Mouse (Mus musculus) cerebellum, postnatal 4 days (tissue): ENCODE data around the gene Fbxw10.

Experiments used
- DNase-seq, 2 experiments: peaks; one replicate each; pipeline ENCODE4 v3.0.0; 2022; ENCODE audit warnings: low spot score in 2 of 2, mixed read lengths in 1 of 2

Fbxw10 gene

GRCm38 (mm10) chr11:62844562-62844961, 2.3 kb upstream of the Fbxw10 start:
- no peak for DNase-seq

GRCm38 (mm10) chr11:62845730-62846129, 1.1 kb upstream of the Fbxw10 start:
- DNase-seq: no peak

DNA sequence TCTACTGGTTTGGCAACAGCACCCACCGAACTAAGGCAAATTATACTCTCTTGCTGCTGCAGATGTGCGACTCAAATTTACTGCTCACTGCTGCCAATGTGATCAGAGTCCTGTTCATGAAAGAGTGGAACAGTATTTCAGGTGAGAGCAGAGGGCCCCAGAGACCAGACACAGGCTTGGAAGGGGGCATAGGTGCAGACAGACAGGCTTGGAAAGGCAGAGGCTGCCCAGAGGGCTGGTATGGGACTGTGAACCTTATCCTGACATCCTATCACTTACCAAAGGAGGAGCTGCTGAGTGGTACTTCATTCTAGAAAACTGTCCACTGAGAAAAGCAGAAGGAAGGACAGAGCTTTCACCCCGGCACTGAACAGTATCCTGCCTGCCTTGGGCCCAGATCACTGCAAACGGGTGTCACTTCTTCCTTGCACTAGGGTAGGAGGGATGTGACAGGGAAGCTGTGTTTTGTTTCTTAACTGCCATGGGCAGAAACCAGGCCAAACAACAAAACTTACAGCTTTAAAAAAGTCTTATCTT, 854 bp downstream of the Fbxw10 start:
- no peak for DNase-seq

GRCm38 (mm10) chr11:62848301-62848700, 1.4 kb downstream of the Fbxw10 start:
- DNase-seq: no peak

GRCm38 (mm10) chr11:62851199-62851598, 4.3 kb downstream of the Fbxw10 start:
- DNase-seq: no peak

DNA sequence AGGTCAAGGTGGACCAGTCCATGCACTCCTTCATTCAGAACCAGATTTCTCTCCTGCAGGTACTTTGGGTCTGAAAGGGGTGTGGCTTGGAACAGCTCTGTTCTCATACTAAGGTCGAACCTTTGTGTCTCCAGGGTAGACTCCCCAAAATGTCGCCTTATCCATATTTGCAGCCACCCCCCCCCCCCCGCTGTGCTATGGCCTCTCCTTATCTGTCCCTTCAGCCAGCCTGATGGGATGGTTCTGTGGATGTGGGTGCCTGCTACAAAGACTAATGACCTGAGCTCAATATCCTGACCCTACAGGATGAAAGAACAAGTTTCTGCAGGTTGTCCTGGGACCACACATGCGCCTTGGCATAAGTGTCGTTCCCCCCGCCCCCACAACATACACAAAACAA, 6.5 kb downstream of the Fbxw10 start:
- DNase-seq: no peak

DNA sequence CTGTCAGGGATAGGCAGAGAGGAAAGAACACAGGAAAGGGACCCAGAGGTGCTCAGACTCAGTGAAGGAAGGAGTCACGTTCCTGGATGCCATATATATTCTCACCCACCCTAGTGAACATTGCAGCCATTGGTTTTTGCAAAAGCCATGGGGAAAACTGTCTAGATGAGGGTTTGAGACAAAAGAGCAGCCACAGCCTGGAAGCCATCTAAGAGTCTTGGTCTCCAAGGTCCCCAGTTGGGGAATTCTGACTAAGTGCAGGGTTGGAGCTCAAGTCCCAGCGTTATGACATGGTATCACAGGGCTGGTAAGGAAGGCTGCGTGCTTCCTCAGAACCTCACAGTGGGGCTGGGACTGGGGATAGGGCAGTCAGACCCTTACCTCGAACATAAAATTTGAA, 18.7 kb downstream of the Fbxw10 start:
- no peak for DNase-seq

- DNase-seq: no peak
Observed at GRCm38 (mm10) chr11:62866685-62867084, 19.8 kb downstream of the Fbxw10 start.

DNA sequence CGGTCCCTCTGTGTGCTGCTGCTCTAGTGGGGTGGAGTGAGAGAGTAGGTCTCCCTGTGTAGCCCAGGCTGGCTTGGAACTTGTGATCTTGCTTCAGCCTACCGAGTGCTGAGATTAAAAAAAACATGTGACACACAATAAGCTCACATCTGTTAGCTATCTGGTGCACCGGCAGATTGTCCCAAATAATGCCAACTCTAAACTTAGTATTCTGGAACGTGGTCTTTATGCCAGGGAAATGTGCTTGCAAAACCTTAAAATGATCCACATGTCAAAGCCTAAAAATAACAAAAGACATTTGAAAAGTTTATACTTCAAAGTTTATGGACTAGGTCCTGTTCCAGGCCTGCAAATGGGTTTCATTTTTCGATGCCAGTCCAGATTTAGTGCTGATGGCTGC, 22.3 kb downstream of the Fbxw10 start:
- no peak for DNase-seq

- no peak for DNase-seq
Observed at GRCm38 (mm10) chr11:62869715-62870371, 23.0 kb downstream of the Fbxw10 start.

DNA sequence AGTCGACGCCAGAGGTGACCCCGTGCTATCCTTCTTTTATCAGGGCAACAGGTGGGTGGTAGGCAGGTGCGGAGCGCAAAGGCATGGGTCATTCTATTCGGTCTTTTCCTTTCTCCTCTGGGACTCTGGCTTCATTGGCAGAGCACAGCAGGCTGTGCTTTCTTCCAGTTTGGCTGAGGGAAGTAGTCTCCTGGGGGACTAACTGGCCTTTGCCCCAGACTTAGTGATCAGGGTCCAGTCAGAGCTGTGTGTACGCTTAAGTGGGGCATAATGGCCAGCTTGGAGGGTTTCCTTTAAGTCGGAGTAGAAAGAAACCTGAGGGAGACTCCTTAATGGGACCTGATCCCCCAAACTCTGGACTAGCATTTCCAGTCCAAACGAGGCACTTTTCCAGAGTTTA, 26.6 kb downstream of the Fbxw10 start:
- no peak for DNase-seq

GRCm38 (mm10) chr11:62875696-62876095, 28.8 kb downstream of the Fbxw10 start:
- DNase-seq: no peak

DNA sequence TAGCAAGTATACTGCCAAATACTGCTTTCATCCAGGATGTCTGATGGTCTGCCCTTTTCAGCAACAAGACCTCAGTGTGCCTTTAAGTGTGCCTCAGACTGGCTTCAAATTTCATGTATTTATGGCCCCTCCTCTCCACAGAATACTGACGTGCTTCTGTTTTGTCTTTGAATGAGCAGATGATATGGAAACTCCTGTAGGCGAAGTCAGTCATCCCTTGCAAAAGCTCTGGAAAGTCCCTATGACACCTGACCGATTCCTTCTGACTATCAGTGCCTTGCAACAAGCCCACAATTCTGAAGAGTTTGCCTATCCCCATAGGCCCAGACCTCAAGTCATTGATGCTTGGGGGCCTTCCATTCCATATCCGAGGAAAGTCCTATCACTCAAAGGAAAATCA, 29.6 kb downstream of the Fbxw10 start:
- no peak for DNase-seq

GRCm38 (mm10) chr11:62877391-62877790, 30.5 kb downstream of the Fbxw10 start:
- DNase-seq: no peak

DNA sequence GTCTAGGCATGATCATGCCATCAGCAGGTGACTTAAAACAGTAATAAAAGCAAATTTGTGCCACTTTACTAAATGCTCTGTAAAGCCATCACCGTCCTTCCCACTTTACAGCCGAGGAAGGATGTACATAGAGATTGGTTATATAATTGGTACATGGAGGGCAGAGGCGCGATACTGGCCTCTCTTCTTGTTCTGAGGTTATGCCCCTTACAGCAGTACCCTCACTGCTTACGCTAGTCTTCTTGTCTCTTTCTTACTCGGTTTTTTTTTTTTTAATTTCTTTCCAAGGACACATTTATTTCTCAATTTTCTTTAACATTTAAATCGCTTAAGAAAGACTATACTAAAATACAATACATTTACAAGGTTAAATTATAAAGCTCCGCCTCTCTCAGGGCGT, 31.9 kb downstream of the Fbxw10 start:
- DNase-seq: no peak

DNA sequence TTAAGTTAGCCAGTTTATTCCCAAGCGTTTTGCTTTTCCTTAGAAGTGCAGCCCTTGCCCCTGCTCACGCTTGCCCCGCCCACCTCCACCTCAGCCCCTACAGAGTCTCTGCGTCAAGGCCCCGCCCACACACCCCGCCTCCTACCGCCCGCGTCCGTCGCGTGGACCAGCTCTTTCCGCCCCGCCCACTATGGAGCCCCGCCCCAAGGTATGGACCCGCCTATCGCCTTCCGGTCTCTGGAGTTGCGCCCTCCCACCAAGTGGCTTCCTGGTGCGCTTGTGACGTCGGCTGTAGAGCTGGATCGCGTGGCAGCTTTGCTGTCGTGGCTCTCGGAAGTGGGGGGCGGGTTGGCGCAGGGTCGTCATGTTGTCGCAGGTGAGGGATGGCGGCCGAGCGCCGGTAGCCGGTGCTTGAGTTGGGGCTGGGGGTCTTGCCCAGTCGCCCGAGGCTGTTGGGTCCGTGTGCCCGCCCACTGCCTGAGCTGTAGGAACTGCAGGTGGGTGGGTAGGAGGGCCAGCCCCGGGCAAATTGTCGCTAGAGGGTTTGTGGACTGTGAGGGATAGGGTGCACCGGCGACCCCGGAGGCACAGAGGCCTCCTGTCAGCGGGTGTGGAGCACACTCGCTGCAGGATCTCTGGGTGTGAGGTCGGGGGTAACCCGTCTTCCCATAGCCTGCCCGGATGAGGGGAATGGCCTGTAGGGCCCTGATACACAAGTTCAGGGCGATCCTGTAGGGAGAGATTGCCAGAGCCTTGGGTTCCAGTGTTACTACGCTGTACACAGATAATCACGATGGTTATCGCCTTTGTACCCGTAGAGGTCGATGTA, 32.6 kb downstream of the Fbxw10 start, which contains the start of gene Tvp23b:
Gene Tvp23b (plus strand): TSS at position 236 of the 829 bp plus-strand sequence.
- DNase-seq: peak; percentile 95 to 98

DNA sequence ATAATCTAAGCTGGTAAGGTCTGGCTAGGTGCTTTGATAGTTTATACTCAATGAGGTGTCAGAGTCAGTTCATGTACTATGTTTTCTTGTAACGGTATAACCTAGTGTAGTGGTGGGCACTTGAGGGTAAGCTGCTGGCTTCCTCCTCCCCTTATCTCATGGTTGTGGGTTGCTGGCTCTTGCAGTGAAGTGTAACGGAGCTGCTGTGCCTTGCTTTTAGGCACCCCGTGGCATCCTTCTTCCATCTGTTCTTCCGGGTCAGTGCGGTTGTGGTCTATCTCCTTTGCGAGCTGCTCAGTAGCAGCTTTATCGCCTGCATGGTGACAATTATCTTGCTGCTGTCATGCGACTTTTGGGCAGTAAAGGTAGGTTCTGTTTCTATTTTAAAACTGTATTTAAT, 36.5 kb downstream of the Fbxw10 start:
- no peak for DNase-seq

DNA sequence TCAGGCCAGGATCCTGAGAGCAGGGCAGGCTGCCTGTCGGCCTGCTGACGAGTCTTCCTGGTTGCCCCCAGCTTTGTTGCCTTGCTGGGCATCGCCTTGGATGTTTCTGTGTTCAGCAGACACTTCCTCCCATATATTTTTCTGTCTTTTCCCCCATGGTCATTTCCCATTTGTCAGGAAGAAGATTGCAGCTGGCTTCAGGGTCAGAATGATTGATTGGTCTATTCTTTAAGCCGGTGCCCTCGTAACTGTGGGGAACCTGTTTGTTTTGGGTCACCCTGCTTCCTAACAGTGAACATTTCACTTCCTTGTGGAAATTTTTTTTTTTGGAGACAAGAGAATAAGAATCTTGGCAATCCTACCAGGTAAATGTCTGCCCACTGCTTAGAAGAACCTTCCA, 38.5 kb downstream of the Fbxw10 start:
- DNase-seq: no peak

- no peak for DNase-seq
Observed at GRCm38 (mm10) chr11:62890796-62891195, 43.9 kb downstream of the Fbxw10 start.

DNA sequence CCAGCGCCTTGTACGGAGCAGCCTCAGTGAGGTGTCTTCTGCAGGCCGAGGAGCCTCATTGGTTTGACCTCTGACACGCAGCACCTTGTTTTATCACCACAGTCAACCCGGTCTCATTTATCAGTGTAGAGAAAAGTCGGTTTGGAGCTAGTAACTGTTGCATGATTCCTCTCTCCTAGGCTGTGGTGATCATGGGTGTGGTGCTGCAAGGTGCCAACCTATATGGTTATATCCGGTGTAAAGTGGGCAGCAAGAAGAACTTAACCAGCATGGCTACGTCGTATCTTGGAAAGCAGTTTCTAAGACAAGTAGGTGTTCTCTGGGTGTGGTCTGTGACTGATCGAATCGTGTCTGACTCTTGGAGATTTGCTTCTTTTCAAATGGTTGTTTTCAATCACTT, 44.9 kb downstream of the Fbxw10 start:
- DNase-seq: no peak

- DNase-seq: peak in 1 of 2 experiments; percentile 61
Observed at GRCm38 (mm10) chr11:62901699-62902323, 54.9 kb downstream of the Fbxw10 start.

- no peak for DNase-seq
Observed at GRCm38 (mm10) chr11:62903871-62904495, 57.1 kb downstream of the Fbxw10 start.
